Mouse (Mus musculus): ENCODE results near the gene Bmp4. TPM values are rescaled to one million over a fixed set of nuclear protein-coding genes. Genes with fewer than 3 reads are reported as not detected.

Gene Bmp4
- total and polyA plus RNA-seq, 2 experiments from 2014 or later, result 5.4 to 10.8 TPM

- Histone ChIP-seq H3K4me2 (ENCODE audit: low read depth, low read length) (no peak overlapping the region), H3K9me3 (ENCODE audit: low read length) (no peaks in the 10 kb centered on the region), H3K4me3 (ENCODE audit: low read length) (no peak overlapping the region), H3K27me3 (ENCODE audit: insufficient read depth, low read length) (peaks cover 36% of the 10 kb centered on the region), H3K36me3 (ENCODE audit: insufficient read depth, low read length) (no peaks in the 10 kb centered on the region), H3K4me1 (ENCODE audit: insufficient read depth, low read length) (peaks cover 4% of the 10 kb centered on the region; the same call in 1 of the 2 replicates), H3K9ac (replicated peaks; ENCODE audit: low read length) (no peak overlapping the region), H3K27ac (no peak overlapping the region)
- WGBS, result 72% methylated on average over 6 of the region's 6 CpGs
- DNase-seq (ENCODE audit: low spot score), result no peak
- TF ChIP-seq CTCF (IDR thresholded peaks at IDR 0.05; ENCODE audit: low read depth), result no peak
- ATAC-seq, result no peak
Observed at GRCm38 (mm10) chr14:46391621-46392170, 1.2 kb upstream of the Bmp4 start.

GRCm38 (mm10) chr14:46389438-46390248, 826 bp downstream of the Bmp4 start:
- TF ChIP-seq CTCF (IDR thresholded peaks at IDR 0.05; ENCODE audit: low read depth), result no peak
- no peak for ATAC-seq
- peaks cover 46% of the 10 kb centered on the region for H3K27me3 ChIP-seq (ENCODE audit: insufficient read depth, low read length)
- no peaks in the 10 kb centered on the region for H3K9me3 ChIP-seq (ENCODE audit: low read length)
- H3K4me3 ChIP-seq (ENCODE audit: low read length), result peak overlapping the region; percentile 17
- DNase-seq (ENCODE audit: low spot score), result no peak
- H3K9ac ChIP-seq (replicated peaks; ENCODE audit: low read length), result no peak overlapping the region
- H3K36me3 ChIP-seq (ENCODE audit: insufficient read depth, low read length), result no peaks in the 10 kb centered on the region
- H3K27ac ChIP-seq, result no peak overlapping the region
- peak overlapping the region; percentile 76 for H3K4me2 ChIP-seq (ENCODE audit: low read depth, low read length)
- 8% methylated on average over 24 of the region's 24 CpGs for WGBS
- H3K4me1 ChIP-seq (ENCODE audit: insufficient read depth, low read length), result peaks cover 4% of the 10 kb centered on the region; the same call in 1 of the 2 replicates

GRCm38 (mm10) chr14:46388636-46389035, 1.8 kb downstream of the Bmp4 start:
- Histone ChIP-seq H3K4me1 (ENCODE audit: insufficient read depth, low read length) (peaks cover 4% of the 10 kb centered on the region; the same call in 1 of the 2 replicates), H3K4me2 (ENCODE audit: low read depth, low read length) (peak overlapping the region; percentile 76), H3K36me3 (ENCODE audit: insufficient read depth, low read length) (no peaks in the 10 kb centered on the region), H3K9me3 (ENCODE audit: low read length) (no peaks in the 10 kb centered on the region), H3K9ac (replicated peaks; ENCODE audit: low read length) (no peak overlapping the region), H3K27me3 (ENCODE audit: insufficient read depth, low read length) (peaks cover 52% of the 10 kb centered on the region), H3K4me3 (ENCODE audit: low read length) (peak overlapping the region; percentile 55), H3K27ac (no peak overlapping the region)
- peak; percentile 43; the same call in 1 of the 2 replicates for TF ChIP-seq CTCF (IDR thresholded peaks at IDR 0.05; ENCODE audit: low read depth)
- ATAC-seq, result no peak
- DNase-seq (ENCODE audit: low spot score), result no peak
- 0% methylated on average over 27 of the region's 27 CpGs for WGBS

GRCm38 (mm10) chr14:46387821-46388481, 2.5 kb downstream of the Bmp4 start:
- WGBS, result under 1% methylated on average over 41 of the region's 41 CpGs
- ATAC-seq (peak; percentile 47), DNase-seq (ENCODE audit: low spot score) (no peak)
- 0 out of 2 replicates have a peak, but pooled peaks have one; percentile 19 for TF ChIP-seq CTCF (IDR thresholded peaks at IDR 0.05; ENCODE audit: low read depth)
- peaks cover 4% of the 10 kb centered on the region; the same call in 1 of the 2 replicates for H3K4me1 ChIP-seq (ENCODE audit: insufficient read depth, low read length)
- H3K4me2 ChIP-seq (ENCODE audit: low read depth, low read length), result peak overlapping the region; percentile 76
- peak overlapping the region; percentile 55 for H3K4me3 ChIP-seq (ENCODE audit: low read length)
- H3K27ac ChIP-seq, result no peak overlapping the region
- no peaks in the 10 kb centered on the region for H3K36me3 ChIP-seq (ENCODE audit: insufficient read depth, low read length)
- H3K27me3 ChIP-seq (ENCODE audit: insufficient read depth, low read length), result peaks cover 52% of the 10 kb centered on the region
- no peak overlapping the region; the same call in 1 of the 2 replicates for H3K9ac ChIP-seq (replicated peaks; ENCODE audit: low read length)
- no peaks in the 10 kb centered on the region for H3K9me3 ChIP-seq (ENCODE audit: low read length)

GRCm38 (mm10) chr14:46387357-46387671, 3.2 kb downstream of the Bmp4 start:
- peak; percentile 55 for DNase-seq (ENCODE audit: low spot score)
- Histone ChIP-seq H3K27ac (peak overlapping the region; percentile 42; the same call in 1 of the 2 replicates), H3K4me2 (ENCODE audit: low read depth, low read length) (peak overlapping the region; percentile 76), H3K9ac (replicated peaks; ENCODE audit: low read length) (peak overlapping the region; percentile 33; the same call in 1 of the 2 replicates), H3K4me3 (ENCODE audit: low read length) (peak overlapping the region; percentile 55), H3K27me3 (ENCODE audit: insufficient read depth, low read length) (peaks cover 52% of the 10 kb centered on the region), H3K36me3 (ENCODE audit: insufficient read depth, low read length) (no peaks in the 10 kb centered on the region), H3K9me3 (ENCODE audit: low read length) (no peaks in the 10 kb centered on the region), H3K4me1 (ENCODE audit: insufficient read depth, low read length) (peaks cover 4% of the 10 kb centered on the region; the same call in 1 of the 2 replicates)
- TF ChIP-seq CTCF (IDR thresholded peaks at IDR 0.05; ENCODE audit: low read depth), result no peak
- peak; percentile 79 for ATAC-seq
- WGBS, result 0% methylated on average over 27 of the region's 27 CpGs

GRCm38 (mm10) chr14:46386478-46387356, 3.8 kb downstream of the Bmp4 start:
- Histone ChIP-seq H3K36me3 (ENCODE audit: insufficient read depth, low read length) (no peaks in the 10 kb centered on the region), H3K27ac (no peak overlapping the region), H3K27me3 (ENCODE audit: insufficient read depth, low read length) (peaks cover 52% of the 10 kb centered on the region), H3K4me2 (ENCODE audit: low read depth, low read length) (peak overlapping the region; percentile 76), H3K4me1 (ENCODE audit: insufficient read depth, low read length) (peaks cover 4% of the 10 kb centered on the region; the same call in 1 of the 2 replicates), H3K9me3 (ENCODE audit: low read length) (no peaks in the 10 kb centered on the region), H3K4me3 (ENCODE audit: low read length) (peak overlapping the region; percentile 55), H3K9ac (replicated peaks; ENCODE audit: low read length) (no peak overlapping the region; the same call in 1 of the 2 replicates)
- 2% methylated on average over 28 of the region's 28 CpGs for WGBS
- ATAC-seq (no peak; the same call in 1 of the 2 replicates), DNase-seq (ENCODE audit: low spot score) (no peak)
- TF ChIP-seq CTCF (IDR thresholded peaks at IDR 0.05; ENCODE audit: low read depth), result no peak
